Mouse (Mus musculus): ENCODE results near the gene Sh2b2.

DNA sequence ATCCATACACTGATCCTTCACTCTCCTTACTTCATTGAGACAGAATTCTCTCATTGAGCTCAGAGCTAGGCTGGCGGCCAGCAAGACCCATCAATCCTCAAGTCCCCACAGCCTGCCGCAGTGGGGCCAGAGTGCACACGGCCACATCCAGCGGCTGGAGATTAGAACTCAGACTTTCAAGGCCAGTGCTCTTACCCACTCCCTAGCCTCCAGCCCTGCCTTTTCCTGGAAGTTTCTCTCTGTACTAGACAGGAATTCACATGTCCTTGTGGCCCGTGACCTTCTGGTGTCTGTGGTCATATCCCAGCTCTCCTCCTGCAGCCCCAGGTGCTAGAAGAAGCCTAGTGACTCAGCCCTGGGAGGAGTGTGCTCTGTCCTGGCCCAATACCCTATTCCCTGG lies 9.7 kb downstream of the Sh2b2 start:
- no peak for TF ChIP-seq CTCF (IDR thresholded peaks at IDR 0.05; ENCODE audit: low read depth, low read length)
- no peak for TF ChIP-seq POLR2A (IDR thresholded peaks at IDR 0.05; ENCODE audit: insufficient read depth, low read length)
- no peak for TF ChIP-seq EP300 (IDR thresholded peaks at IDR 0.05; ENCODE audit: insufficient read depth, low read depth, low read length)

All from ES-Bruce4 (cell line).